In genomic region chr6:63448175-63448574, GRCm38 (mm10) we compare ENCODE assay signal across 28 mouse cellular contexts.
"Had no signal": no experiment of that assay in that cellular context is flagged by ENCODE, and none has a peak within 500 bp of the region (broad histone marks: within the 10 kb centered on the region; RNA-seq: fewer than 3 reads in every experiment).

No protein-coding gene starts in this region.

- DNase-seq: cerebellum, adult 8-10 months; cerebellum, adult 9-10 months; cerebellum, adult 9-11 months; cerebellum, postnatal 10 days; cerebellum, postnatal 14 days; cerebellum, postnatal 25 days; cerebellum, postnatal 36 days; embryo, embryonic 11 days; forebrain, postnatal 0 days; gastrocnemius, adult 2 months; gastrocnemius, postnatal 10 days; gastrocnemius, postnatal 14 days; gastrocnemius, postnatal 25 days; gastrocnemius, postnatal 36 days; heart, adult 11 months; heart, adult 18-20 months; heart, adult 2 months had no signal

- ATAC-seq: forebrain, embryonic 13.5 days; forebrain, embryonic 14.5 days; forebrain, embryonic 15.5 days; forebrain, embryonic 16.5 days; forebrain, postnatal 0 days had no signal

- H3K4me3 ChIP-seq: embryonic facial prominence, embryonic 10.5 days; embryonic facial prominence, embryonic 12.5 days; embryonic facial prominence, embryonic 13.5 days; embryonic facial prominence, embryonic 15.5 days; erythroblast, embryonic 14.5 days; forebrain, embryonic 10.5 days; forebrain, embryonic 12.5 days; forebrain, embryonic 13.5 days; forebrain, embryonic 15.5 days; gastrocnemius, adult 2 months; heart, adult 2 months had no signal

- H3K9me3 ChIP-seq: embryonic facial prominence, embryonic 10.5 days; embryonic facial prominence, embryonic 12.5 days; embryonic facial prominence, embryonic 13.5 days; embryonic facial prominence, embryonic 15.5 days; forebrain, embryonic 10.5 days; forebrain, embryonic 12.5 days; forebrain, embryonic 13.5 days; forebrain, embryonic 15.5 days had no signal

- H3K36me3 ChIP-seq: embryonic facial prominence, embryonic 10.5 days; embryonic facial prominence, embryonic 12.5 days; embryonic facial prominence, embryonic 13.5 days; embryonic facial prominence, embryonic 15.5 days; forebrain, embryonic 10.5 days; forebrain, embryonic 12.5 days; forebrain, embryonic 15.5 days had no signal

- H3K4me2 ChIP-seq: embryonic facial prominence, embryonic 12.5 days; embryonic facial prominence, embryonic 13.5 days; embryonic facial prominence, embryonic 15.5 days; forebrain, embryonic 12.5 days; forebrain, embryonic 13.5 days; forebrain, embryonic 15.5 days had no signal

- H3K27ac ChIP-seq: embryonic facial prominence, embryonic 10.5 days; embryonic facial prominence, embryonic 12.5 days; embryonic facial prominence, embryonic 13.5 days; embryonic facial prominence, embryonic 15.5 days; forebrain, embryonic 10.5 days; forebrain, embryonic 12.5 days; forebrain, embryonic 13.5 days; forebrain, embryonic 15.5 days; gastrocnemius, adult 2 months; heart, adult 2 months had no signal

- H3K4me1 ChIP-seq: embryonic facial prominence, embryonic 10.5 days; embryonic facial prominence, embryonic 12.5 days; embryonic facial prominence, embryonic 13.5 days; embryonic facial prominence, embryonic 15.5 days; forebrain, embryonic 10.5 days; forebrain, embryonic 12.5 days; forebrain, embryonic 13.5 days; forebrain, embryonic 15.5 days had no signal

- H3K27me3 ChIP-seq: embryonic facial prominence, embryonic 12.5 days; embryonic facial prominence, embryonic 13.5 days; embryonic facial prominence, embryonic 15.5 days; forebrain, embryonic 12.5 days; forebrain, embryonic 13.5 days; forebrain, embryonic 15.5 days had no signal

- H3K9ac ChIP-seq: embryonic facial prominence, embryonic 12.5 days; embryonic facial prominence, embryonic 13.5 days; embryonic facial prominence, embryonic 15.5 days; forebrain, embryonic 12.5 days; forebrain, embryonic 13.5 days; forebrain, embryonic 15.5 days; forebrain, postnatal 0 days had no signal
